Mouse (Mus musculus): ENCODE data around the gene Itgb7.

Itgb7 gene

GRCm38 (mm10) chr15:102231748-102232147 is at the start of gene Itgb7:
TSS of gene Itgb7 (minus strand) at chr15:102231944.
- DNase-seq (ENCODE audit: low spot score in 2 of 2), result no peak

GRCm38 (mm10) chr15:102280623-102281022 is 48.9 kb upstream of the Itgb7 start:
- no peak for DNase-seq (ENCODE audit: low spot score in 2 of 2)

- no peak for DNase-seq (ENCODE audit: low spot score in 2 of 2)
Measured at GRCm38 (mm10) chr15:102279783-102280520, 48.2 kb upstream of the Itgb7 start.

- DNase-seq (ENCODE audit: low spot score in 2 of 2), result peak; percentile 85 to 88
Measured at GRCm38 (mm10) chr15:102279092-102279782, 47.5 kb upstream of the Itgb7 start, which contains the start of gene Mfsd5. TSS of gene Mfsd5 (plus strand) at chr15:102279454.

GRCm38 (mm10) chr15:102278726-102279091 is 47.0 kb upstream of the Itgb7 start:
- no peak for DNase-seq (ENCODE audit: low spot score in 2 of 2)

- no peak for DNase-seq (ENCODE audit: low spot score in 2 of 2)
Measured at GRCm38 (mm10) chr15:102273982-102274716, 42.4 kb upstream of the Itgb7 start.

- no peak for DNase-seq (ENCODE audit: low spot score in 2 of 2)
Measured at GRCm38 (mm10) chr15:102271441-102271840, 39.7 kb upstream of the Itgb7 start.

- no peak for DNase-seq (ENCODE audit: low spot score in 2 of 2)
Measured at GRCm38 (mm10) chr15:102270274-102270960, 38.7 kb upstream of the Itgb7 start, which contains the start of gene Gm9918. TSS of gene Gm9918 (plus strand) at chr15:102270563.

GRCm38 (mm10) chr15:102265548-102265947 is 33.8 kb upstream of the Itgb7 start:
- DNase-seq (ENCODE audit: low spot score in 2 of 2), result no peak

- DNase-seq (ENCODE audit: low spot score in 2 of 2), result no peak
Measured at GRCm38 (mm10) chr15:102263037-102263436, 31.3 kb upstream of the Itgb7 start.

GRCm38 (mm10) chr15:102262582-102262981 is 30.8 kb upstream of the Itgb7 start:
- no peak for DNase-seq (ENCODE audit: low spot score in 2 of 2)

GRCm38 (mm10) chr15:102258581-102259253 is 27.0 kb upstream of the Itgb7 start:
- no peak for DNase-seq (ENCODE audit: low spot score in 2 of 2)

GRCm38 (mm10) chr15:102258076-102258470 is 26.3 kb upstream of the Itgb7 start:
- peak in 1 of 2 experiments; percentile 77 for DNase-seq (ENCODE audit: low spot score in 2 of 2)

GRCm38 (mm10) chr15:102257202-102258075 is 25.7 kb upstream of the Itgb7 start, which contains the start of gene Rarg:
TSS of gene Rarg (minus strand) at chr15:102257517.
- peak in 1 of 2 experiments; percentile 59 for DNase-seq (ENCODE audit: low spot score in 2 of 2)

GRCm38 (mm10) chr15:102256431-102257201 is 24.9 kb upstream of the Itgb7 start:
- DNase-seq (ENCODE audit: low spot score in 2 of 2), result no peak

- no peak for DNase-seq (ENCODE audit: low spot score in 2 of 2)
Measured at GRCm38 (mm10) chr15:102255547-102256255, 24.0 kb upstream of the Itgb7 start.

- no peak for DNase-seq (ENCODE audit: low spot score in 2 of 2)
Measured at GRCm38 (mm10) chr15:102250521-102250920, 18.8 kb upstream of the Itgb7 start.

- no peak for DNase-seq (ENCODE audit: low spot score in 2 of 2)
Measured at GRCm38 (mm10) chr15:102249967-102250366, 18.2 kb upstream of the Itgb7 start.

- DNase-seq (ENCODE audit: low spot score in 2 of 2), result no peak
Measured at GRCm38 (mm10) chr15:102249251-102249691, 17.5 kb upstream of the Itgb7 start.

Data from heart, adult 9 months (tissue).